Mouse (Mus musculus) olfactory bulb, adult 2 months (tissue): ENCODE results near the gene Tirap.

Experiments used
- CTCF ChIP-seq: fragments of 200-500 bp; IDR thresholded peaks from 2 replicates; pipeline ENCODE4 v1.5.1; 2012; ENCODE audit warnings: low read depth, mild to moderate bottlenecking, low read length, moderate library complexity; ENCODE audit not compliant: insufficient read depth
- POLR2A ChIP-seq: fragments of 200-500 bp; IDR thresholded peaks from 2 replicates; pipeline ENCODE4 v1.6.1; 2012; ENCODE audit warnings: mild to moderate bottlenecking, low read depth, low read length, moderate library complexity; ENCODE audit not compliant: insufficient read depth

- TF ChIP-seq CTCF (no peak), POLR2A (no peak)
Measured at GRCm38 (mm10) chr9:35228671-35229070, 28.6 kb upstream of the Tirap start.
